Mouse (Mus musculus): ENCODE measurements around the gene Yif1b. TPM values are rescaled to one million over a fixed set of nuclear protein-coding genes. Genes with fewer than 3 reads are reported as not detected.

Gene Yif1b
- polyA plus RNA-seq, 1 experiment from 2014 or later = 40.6 TPM

DNA sequence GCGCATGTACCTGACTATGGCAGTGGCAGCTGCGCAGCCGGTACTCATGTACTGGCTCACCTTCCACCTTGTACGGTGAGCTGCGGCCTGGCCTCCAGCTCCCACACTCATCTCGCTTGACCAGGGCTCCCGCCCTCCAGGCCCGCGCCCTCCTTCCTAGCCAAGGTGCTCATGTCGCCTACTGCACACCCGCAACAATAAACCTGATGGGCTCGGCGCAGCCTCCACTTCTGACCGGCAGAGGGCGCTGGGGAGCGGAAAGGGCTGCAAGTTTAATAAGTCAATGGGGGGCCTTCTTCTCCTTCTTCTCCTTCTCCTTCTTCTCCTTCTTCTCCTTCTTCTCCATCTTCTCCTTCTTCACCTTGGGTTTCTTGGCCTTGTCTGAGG, 9.2 kb downstream of the Yif1b start:
- no peaks in the 10 kb centered on the region for H3K9me3 ChIP-seq (ENCODE audit: control insufficient read depth)
- peak overlapping the region; percentile 67 for H3K4me2 ChIP-seq (replicated peaks; ENCODE audit: low read depth)
- peaks cover 15% of the 10 kb centered on the region; the same call in 1 of the 2 replicates for H3K4me1 ChIP-seq (replicated peaks; ENCODE audit: control insufficient read depth, insufficient read depth, low read length)
- TF ChIP-seq CTCF (IDR thresholded peaks at IDR 0.05; ENCODE audit: low read depth) = peak; percentile 97
- peak overlapping the region; percentile 57 for H3K4me3 ChIP-seq (ENCODE audit: low read depth, low read length)
- peak overlapping the region; percentile 97 for H3K27ac ChIP-seq (ENCODE audit: low read depth, low read length)
- H3K27me3 ChIP-seq (replicated peaks; ENCODE audit: control insufficient read depth, insufficient read depth, low read length) = no peaks in the 10 kb centered on the region
- WGBS = 25% methylated on average over 16 of the region's 16 CpGs
- ATAC-seq = no peak
- H3K9ac ChIP-seq (ENCODE audit: low read depth, low read length) = peak overlapping the region; percentile 70
- H3K36me3 ChIP-seq (ENCODE audit: control insufficient read depth, insufficient read depth) = peaks cover 18% of the 10 kb centered on the region; the same call in 1 of the 2 replicates

DNA sequence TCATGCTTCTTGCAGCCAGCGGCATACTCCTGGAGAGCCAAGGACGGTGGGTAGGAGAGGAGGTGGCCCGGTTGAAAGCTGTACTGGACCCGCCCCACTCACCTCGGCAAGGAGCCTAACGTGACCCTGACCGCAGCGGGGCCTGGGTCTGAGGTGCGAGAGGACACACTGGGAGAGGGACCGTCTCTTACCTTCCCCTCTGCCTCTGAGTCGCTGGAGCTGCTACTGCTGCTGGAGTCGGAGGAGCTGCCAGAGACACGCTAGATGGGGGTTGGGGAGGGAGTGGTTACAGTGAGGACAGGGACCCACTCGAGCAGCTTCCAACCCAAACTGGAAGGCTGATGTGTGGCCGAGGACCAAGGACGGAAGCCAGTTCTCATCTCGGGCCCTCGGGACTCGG, 9.6 kb downstream of the Yif1b start:
- Histone ChIP-seq H3K4me1 (replicated peaks; ENCODE audit: control insufficient read depth, insufficient read depth, low read length) (peaks cover 15% of the 10 kb centered on the region; the same call in 1 of the 2 replicates), H3K36me3 (ENCODE audit: control insufficient read depth, insufficient read depth) (peaks cover 18% of the 10 kb centered on the region; the same call in 1 of the 2 replicates), H3K4me2 (replicated peaks; ENCODE audit: low read depth) (peak overlapping the region; percentile 67), H3K9ac (ENCODE audit: low read depth, low read length) (peak overlapping the region; percentile 70), H3K9me3 (ENCODE audit: control insufficient read depth) (no peaks in the 10 kb centered on the region), H3K27ac (ENCODE audit: low read depth, low read length) (peak overlapping the region; percentile 97), H3K4me3 (ENCODE audit: low read depth, low read length) (peak overlapping the region; percentile 57), H3K27me3 (replicated peaks; ENCODE audit: control insufficient read depth, insufficient read depth, low read length) (no peaks in the 10 kb centered on the region)
- no peak for ATAC-seq
- no peak for TF ChIP-seq CTCF (IDR thresholded peaks at IDR 0.05; ENCODE audit: low read depth)
- WGBS = 26% methylated on average over 19 of the region's 19 CpGs

DNA sequence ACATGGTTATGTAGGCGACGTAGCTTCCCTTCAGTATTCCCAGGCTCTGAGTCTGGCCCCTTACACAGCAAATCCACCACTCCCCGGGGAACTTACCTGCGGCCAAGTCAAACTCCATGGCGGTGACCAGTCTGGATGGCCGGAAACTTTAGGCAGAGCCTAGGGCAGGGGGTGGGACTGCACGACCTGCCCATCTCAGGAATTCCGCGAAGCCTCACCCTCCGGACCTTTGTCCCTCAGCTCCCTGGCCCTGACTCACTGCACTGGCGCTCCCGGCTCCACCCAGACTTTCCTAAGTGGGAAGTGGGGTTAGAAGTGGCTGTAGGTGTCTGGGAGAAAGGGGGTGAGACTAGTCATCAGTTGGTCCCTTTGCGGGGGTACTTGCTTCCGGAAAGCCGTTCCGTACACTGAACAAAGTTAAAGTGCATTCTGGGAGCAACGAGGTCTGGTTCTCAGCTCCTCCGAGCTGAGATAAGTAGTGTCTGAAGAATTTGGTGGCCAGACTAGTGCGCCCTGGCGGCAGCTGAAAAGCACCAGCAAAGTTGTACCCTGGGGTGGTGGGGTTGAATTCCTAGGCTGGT, 10.2 kb downstream of the Yif1b start, which contains the start of gene 2200002D01Rik:
Gene 2200002D01Rik (minus strand): TSS at position 206 of the 581 bp plus-strand sequence.
- peaks cover 16% of the 10 kb centered on the region; the same call in 1 of the 2 replicates for H3K4me1 ChIP-seq (replicated peaks; ENCODE audit: control insufficient read depth, insufficient read depth, low read length)
- peak within 1 kb of the TSS; percentile 97 for H3K27ac ChIP-seq (ENCODE audit: low read depth, low read length)
- peak within 1 kb of the TSS; percentile 57 for H3K4me3 ChIP-seq (ENCODE audit: low read depth, low read length)
- no peaks in the 10 kb centered on the region for H3K27me3 ChIP-seq (replicated peaks; ENCODE audit: control insufficient read depth, insufficient read depth, low read length)
- no peaks in the 10 kb centered on the region for H3K9me3 ChIP-seq (ENCODE audit: control insufficient read depth)
- peaks cover 18% of the 10 kb centered on the region; the same call in 1 of the 2 replicates for H3K36me3 ChIP-seq (ENCODE audit: control insufficient read depth, insufficient read depth)
- TF ChIP-seq CTCF (IDR thresholded peaks at IDR 0.05; ENCODE audit: low read depth) = peak; percentile 57
- ATAC-seq = peak; percentile 76
- H3K4me2 ChIP-seq (replicated peaks; ENCODE audit: low read depth) = peak within 1 kb of the TSS; percentile 67
- 27% methylated on average over 20 of the region's 20 CpGs for WGBS
- H3K9ac ChIP-seq (ENCODE audit: low read depth, low read length) = peak within 1 kb of the TSS; percentile 70

DNA sequence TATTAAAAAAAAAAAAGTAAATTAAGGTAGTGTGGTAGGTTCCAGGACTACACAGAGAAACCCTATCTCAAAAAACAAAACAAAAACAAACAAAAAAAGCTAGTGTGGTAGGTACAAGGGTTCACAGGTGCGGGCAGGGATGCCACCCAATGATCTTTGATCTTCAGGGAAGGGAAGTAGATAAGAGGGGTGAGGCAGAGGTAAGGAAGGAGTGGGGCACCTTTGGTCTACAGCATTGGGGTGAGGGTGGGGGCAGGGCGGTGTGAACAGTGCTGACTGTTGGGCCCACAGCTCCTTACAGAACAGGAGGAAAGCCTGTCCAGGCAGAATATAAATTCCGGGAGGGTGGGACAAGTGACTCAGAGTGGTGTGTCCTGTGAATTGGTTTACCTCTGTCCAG, 13.0 kb downstream of the Yif1b start:
- H3K4me2 ChIP-seq (replicated peaks; ENCODE audit: low read depth) = peak overlapping the region; percentile 21; the same call in 1 of the 2 replicates
- H3K36me3 ChIP-seq (ENCODE audit: control insufficient read depth, insufficient read depth) = peaks cover 19% of the 10 kb centered on the region; the same call in 1 of the 2 replicates
- H3K4me1 ChIP-seq (replicated peaks; ENCODE audit: control insufficient read depth, insufficient read depth, low read length) = peaks cover 29% of the 10 kb centered on the region; the same call in 1 of the 2 replicates
- no peak overlapping the region for H3K4me3 ChIP-seq (ENCODE audit: low read depth, low read length)
- WGBS = 36% methylated on average over 3 of the region's 3 CpGs
- H3K9me3 ChIP-seq (ENCODE audit: control insufficient read depth) = no peaks in the 10 kb centered on the region
- H3K27ac ChIP-seq (ENCODE audit: low read depth, low read length) = peak overlapping the region; percentile 95
- H3K9ac ChIP-seq (ENCODE audit: low read depth, low read length) = no peak overlapping the region
- peak; percentile 78 for ATAC-seq
- no peaks in the 10 kb centered on the region for H3K27me3 ChIP-seq (replicated peaks; ENCODE audit: control insufficient read depth, insufficient read depth, low read length)
- no peak for TF ChIP-seq CTCF (IDR thresholded peaks at IDR 0.05; ENCODE audit: low read depth)

DNA sequence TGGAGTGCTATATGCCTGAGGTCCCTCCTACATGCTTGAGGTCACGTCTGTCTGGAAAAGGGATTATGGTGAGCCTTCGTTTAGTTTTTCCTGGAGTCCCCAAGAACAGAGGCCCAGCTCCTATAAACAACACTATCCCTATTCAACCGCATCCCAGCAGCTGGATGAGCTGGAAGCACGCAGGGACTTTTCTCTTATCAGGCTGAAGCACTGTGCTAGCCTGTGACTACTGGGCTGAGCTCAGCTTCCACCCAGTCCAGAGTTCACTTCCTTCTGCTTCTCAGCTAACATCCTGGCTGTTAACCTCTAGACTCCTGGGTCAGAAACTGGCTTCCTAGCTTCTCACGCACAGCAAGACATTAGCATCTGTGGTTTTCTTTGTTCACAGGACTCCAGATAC, 15.7 kb downstream of the Yif1b start:
- Histone ChIP-seq H3K9me3 (ENCODE audit: control insufficient read depth) (no peaks in the 10 kb centered on the region), H3K4me3 (ENCODE audit: low read depth, low read length) (no peak overlapping the region), H3K36me3 (ENCODE audit: control insufficient read depth, insufficient read depth) (peaks cover 32% of the 10 kb centered on the region; the same call in 1 of the 2 replicates), H3K27me3 (replicated peaks; ENCODE audit: control insufficient read depth, insufficient read depth, low read length) (no peaks in the 10 kb centered on the region), H3K9ac (ENCODE audit: low read depth, low read length) (peak overlapping the region; percentile 34; the same call in 1 of the 2 replicates), H3K4me2 (replicated peaks; ENCODE audit: low read depth) (peak overlapping the region; percentile 27), H3K4me1 (replicated peaks; ENCODE audit: control insufficient read depth, insufficient read depth, low read length) (peaks cover 39% of the 10 kb centered on the region; the same call in 1 of the 2 replicates), H3K27ac (ENCODE audit: low read depth, low read length) (peak overlapping the region; percentile 95)
- TF ChIP-seq CTCF (IDR thresholded peaks at IDR 0.05; ENCODE audit: low read depth) = no peak
- peak; percentile 81 for ATAC-seq
- 13% methylated on average over 5 of the region's 5 CpGs for WGBS

DNA sequence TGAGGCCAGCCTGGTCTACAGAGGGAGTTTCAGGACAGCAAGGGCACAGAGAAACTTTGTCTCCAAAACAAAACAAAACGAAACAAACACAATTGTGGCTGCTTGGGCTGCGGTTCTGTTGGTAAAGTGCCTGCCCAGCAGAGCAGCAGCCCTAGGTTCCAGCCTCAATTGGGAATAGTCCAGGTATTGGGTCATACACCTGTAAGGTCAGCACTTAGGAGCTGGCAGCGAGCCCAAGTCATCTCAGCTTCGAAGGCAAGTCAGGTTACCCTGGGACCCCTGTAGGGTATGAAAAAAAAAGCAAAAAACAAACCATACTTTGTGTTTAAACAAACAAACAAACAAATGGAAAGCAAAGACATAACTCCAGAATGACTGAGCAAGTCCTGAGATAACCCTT, 17.7 kb downstream of the Yif1b start:
- Histone ChIP-seq H3K4me2 (replicated peaks; ENCODE audit: low read depth) (no peak overlapping the region), H3K9ac (ENCODE audit: low read depth, low read length) (no peak overlapping the region), H3K27ac (ENCODE audit: low read depth, low read length) (peak overlapping the region; percentile 95; the same call in 1 of the 2 replicates), H3K36me3 (ENCODE audit: control insufficient read depth, insufficient read depth) (peaks cover 38% of the 10 kb centered on the region; the same call in 1 of the 2 replicates), H3K4me3 (ENCODE audit: low read depth, low read length) (no peak overlapping the region), H3K4me1 (replicated peaks; ENCODE audit: control insufficient read depth, insufficient read depth, low read length) (peaks cover 33% of the 10 kb centered on the region; the same call in 1 of the 2 replicates), H3K9me3 (ENCODE audit: control insufficient read depth) (no peaks in the 10 kb centered on the region), H3K27me3 (replicated peaks; ENCODE audit: control insufficient read depth, insufficient read depth, low read length) (no peaks in the 10 kb centered on the region)
- WGBS = 78% methylated on average over 4 of the region's 4 CpGs
- no peak for TF ChIP-seq CTCF (IDR thresholded peaks at IDR 0.05; ENCODE audit: low read depth)
- ATAC-seq = no peak

All from intestine, postnatal 0 days (tissue).